Mouse (Mus musculus) neural tube, embryonic 10.5 days (tissue): ENCODE measurements at regions not wholly inside any gene's neighbourhood (a gene's known extent, or its start where the extent isn't known, plus 50 kb on each side); places are given as distances from the start of the nearest gene placed in this dataset.

Source experiments
- DNase-seq: peaks from one replicate; pipeline ENCODE4 v3.0.0-alpha.2; 2017; ENCODE audit warnings: low spot score; ENCODE audit errors: extremely low spot score

- no peak for DNase-seq
Measured at GRCm38 (mm10) chr6:140927616-140928015, 198.5 kb downstream of the Gm11077 start.

- no peak for DNase-seq
Measured at GRCm38 (mm10) chr6:140934286-140934685, 205.2 kb downstream of the Gm11077 start.

- no peak for DNase-seq
Measured at GRCm38 (mm10) chr6:140938025-140938424, 208.9 kb downstream of the Gm11077 start.

- DNase-seq = no peak
Measured at GRCm38 (mm10) chr6:140946720-140947119, 217.6 kb downstream of the Gm11077 start.

GRCm38 (mm10) chr6:140950483-140950882 lies 221.4 kb downstream of the Gm11077 start:
- no peak for DNase-seq

GRCm38 (mm10) chr6:140953256-140953655 lies 224.2 kb downstream of the Gm11077 start:
- no peak for DNase-seq

- DNase-seq = no peak
Measured at GRCm38 (mm10) chr6:140953721-140954120, 224.6 kb downstream of the Gm11077 start.

- no peak for DNase-seq
Measured at GRCm38 (mm10) chr6:140955751-140956521, 226.9 kb downstream of the Gm11077 start.

GRCm38 (mm10) chr6:140956522-140956863 lies 227.4 kb downstream of the Gm11077 start:
- DNase-seq = no peak

GRCm38 (mm10) chr6:140961987-140962386 lies 232.9 kb downstream of the Gm11077 start:
- no peak for DNase-seq

GRCm38 (mm10) chr6:140962563-140962962 lies 233.5 kb downstream of the Gm11077 start:
- DNase-seq = no peak

GRCm38 (mm10) chr6:140973732-140974131 lies 244.6 kb downstream of the Gm11077 start:
- DNase-seq = no peak

GRCm38 (mm10) chr6:140976989-140977388 lies 247.9 kb downstream of the Gm11077 start:
- DNase-seq = no peak

- no peak for DNase-seq
Measured at GRCm38 (mm10) chr6:140983610-140984009, 254.5 kb downstream of the Gm11077 start.

GRCm38 (mm10) chr6:140984249-140984648 lies 255.2 kb downstream of the Gm11077 start:
- no peak for DNase-seq

GRCm38 (mm10) chr6:140993643-140994580 lies 255.2 kb upstream of the Pde3a start:
- no peak for DNase-seq

- no peak for DNase-seq
Measured at GRCm38 (mm10) chr6:140995340-140996135, 253.5 kb upstream of the Pde3a start.

GRCm38 (mm10) chr6:140998069-140998468 lies 251.0 kb upstream of the Pde3a start:
- no peak for DNase-seq

GRCm38 (mm10) chr6:141000552-141000951 lies 248.5 kb upstream of the Pde3a start:
- no peak for DNase-seq

GRCm38 (mm10) chr6:141001306-141001705 lies 247.8 kb upstream of the Pde3a start:
- no peak for DNase-seq

GRCm38 (mm10) chr6:141015055-141015681 lies 233.9 kb upstream of the Pde3a start:
- no peak for DNase-seq
